Mouse (Mus musculus) liver, embryonic 14.5 days (tissue): ENCODE results near the gene Sfn.

Experiments used
- CTCF ChIP-seq: IDR thresholded peaks from 2 replicates; pipeline ENCODE4 v1.5.1; 2016; ENCODE audit warnings: antibody characterized with exemption, low read depth, control low read depth
- EP300 ChIP-seq: IDR thresholded peaks from 2 replicates; pipeline ENCODE4 v1.6.1; 2016; ENCODE audit warnings: antibody characterized with exemption, low read depth

GRCm38 (mm10) chr4:133630326-133630920 lies 28.5 kb upstream of the Sfn start:
- TF ChIP-seq CTCF (no peak), EP300 (no peak)
